Mouse (Mus musculus): ENCODE results near the gene Cd70. TPM values are rescaled to one million over a fixed set of nuclear protein-coding genes. Genes with fewer than 3 reads are reported as not detected.

Gene Cd70
- not detected in 2 replicates for polyA plus RNA-seq (2015; fragmentation: Nextera tagmentation; extraction: Ambion mirVana)

- H3K9me3 ChIP-seq (ENCODE audit: control insufficient read depth, low read length) = no peaks in the 10 kb centered on the region
- no peaks in the 10 kb centered on the region for H3K36me3 ChIP-seq (ENCODE audit: control insufficient read depth, insufficient read depth, low read length)
- 7% methylated on average over 39 of the region's 39 CpGs for WGBS
- peaks cover 31% of the 10 kb centered on the region for H3K27me3 ChIP-seq (replicated peaks; ENCODE audit: control insufficient read depth, insufficient read depth, low read length)
- peak within 1 kb of the TSS; percentile 25 for H3K4me3 ChIP-seq (ENCODE audit: low read length)
- no peak within 1 kb of the TSS for H3K27ac ChIP-seq (ENCODE audit: low read length)
- no peak for ATAC-seq
- peak within 1 kb of the TSS; percentile 41 for H3K4me2 ChIP-seq (ENCODE audit: low read depth, low read length)
- H3K4me1 ChIP-seq (ENCODE audit: control insufficient read depth, insufficient read depth, low read length) = no peaks in the 10 kb centered on the region
- 0 out of 2 replicates have a peak within 1 kb of the TSS, but pooled peaks have one; percentile 18 for H3K9ac ChIP-seq (ENCODE audit: low read depth, low read length)
Measured at GRCm38 (mm10) chr17:57148994-57149803, at the start of gene Cd70. Gene Cd70 (minus strand): TSS chr17:57149777.

GRCm38 (mm10) chr17:57198252-57198651, 48.7 kb upstream of the Cd70 start:
- H3K4me2 ChIP-seq (ENCODE audit: low read depth, low read length) = no peak overlapping the region
- H3K4me3 ChIP-seq (ENCODE audit: low read length) = no peak overlapping the region
- WGBS = 78% methylated on average over 3 of the region's 3 CpGs
- H3K27me3 ChIP-seq (replicated peaks; ENCODE audit: control insufficient read depth, insufficient read depth, low read length) = no peaks in the 10 kb centered on the region
- H3K27ac ChIP-seq (ENCODE audit: low read length) = no peak overlapping the region
- H3K9me3 ChIP-seq (ENCODE audit: control insufficient read depth, low read length) = no peaks in the 10 kb centered on the region
- no peak overlapping the region for H3K9ac ChIP-seq (ENCODE audit: low read depth, low read length)
- H3K36me3 ChIP-seq (ENCODE audit: control insufficient read depth, insufficient read depth, low read length) = no peaks in the 10 kb centered on the region
- ATAC-seq = no peak
- no peaks in the 10 kb centered on the region for H3K4me1 ChIP-seq (ENCODE audit: control insufficient read depth, insufficient read depth, low read length)

DNA sequence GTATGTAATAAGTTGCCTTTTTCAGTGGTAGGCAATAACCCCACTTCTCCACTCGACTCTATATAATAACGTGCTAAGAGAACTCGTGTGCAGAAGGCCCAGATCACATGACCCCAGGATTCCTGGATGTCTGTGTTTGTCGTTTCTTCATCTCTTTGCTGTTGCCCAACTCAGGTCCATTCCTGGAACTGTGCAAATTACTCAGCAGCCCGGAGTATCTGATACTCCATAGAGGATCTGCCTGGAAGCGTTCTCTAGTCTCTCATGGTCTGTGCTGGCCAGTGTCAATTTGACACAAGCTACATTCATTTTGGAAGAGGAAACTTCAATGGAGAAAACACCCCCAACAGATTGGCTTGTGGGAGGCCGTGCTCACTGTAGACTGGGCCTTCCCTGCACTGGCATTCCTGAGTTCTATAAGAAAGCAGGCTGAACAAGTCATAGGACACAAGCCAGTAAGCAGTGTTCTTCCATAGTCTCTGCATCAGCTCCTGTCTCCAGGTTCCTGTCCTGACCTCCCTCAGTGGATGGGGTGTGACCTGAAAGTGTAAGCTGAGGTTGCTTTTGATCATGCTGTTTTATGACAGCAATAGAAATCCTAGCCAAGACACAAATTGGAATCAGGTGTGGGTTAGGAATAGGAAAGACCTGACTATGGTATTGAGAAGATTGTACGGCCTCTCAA, 45.9 kb upstream of the Cd70 start:
- no peak overlapping the region for H3K4me3 ChIP-seq (ENCODE audit: low read length)
- no peaks in the 10 kb centered on the region for H3K4me1 ChIP-seq (ENCODE audit: control insufficient read depth, insufficient read depth, low read length)
- H3K27me3 ChIP-seq (replicated peaks; ENCODE audit: control insufficient read depth, insufficient read depth, low read length) = no peaks in the 10 kb centered on the region
- no peak overlapping the region for H3K27ac ChIP-seq (ENCODE audit: low read length)
- H3K9me3 ChIP-seq (ENCODE audit: control insufficient read depth, low read length) = no peaks in the 10 kb centered on the region
- H3K9ac ChIP-seq (ENCODE audit: low read depth, low read length) = no peak overlapping the region
- no peak overlapping the region for H3K4me2 ChIP-seq (ENCODE audit: low read depth, low read length)
- 0 out of 2 replicates have a peak, but pooled peaks have one; percentile 44 for ATAC-seq
- WGBS = 76% methylated on average over 8 of the region's 8 CpGs
- H3K36me3 ChIP-seq (ENCODE audit: control insufficient read depth, insufficient read depth, low read length) = no peaks in the 10 kb centered on the region

GRCm38 (mm10) chr17:57194771-57195170, 45.2 kb upstream of the Cd70 start:
- ATAC-seq = no peak

GRCm38 (mm10) chr17:57194041-57194507, 44.5 kb upstream of the Cd70 start, which contains the start of gene Tnfsf14:
Gene Tnfsf14 (minus strand): TSS chr17:57194177.
- Histone ChIP-seq H3K27me3 (replicated peaks; ENCODE audit: control insufficient read depth, insufficient read depth, low read length) (no peaks in the 10 kb centered on the region), H3K9me3 (ENCODE audit: control insufficient read depth, low read length) (no peaks in the 10 kb centered on the region), H3K27ac (ENCODE audit: low read length) (no peak within 1 kb of the TSS), H3K4me2 (ENCODE audit: low read depth, low read length) (no peak within 1 kb of the TSS), H3K36me3 (ENCODE audit: control insufficient read depth, insufficient read depth, low read length) (no peaks in the 10 kb centered on the region), H3K4me3 (ENCODE audit: low read length) (no peak within 1 kb of the TSS), H3K9ac (ENCODE audit: low read depth, low read length) (no peak within 1 kb of the TSS), H3K4me1 (ENCODE audit: control insufficient read depth, insufficient read depth, low read length) (no peaks in the 10 kb centered on the region)
- WGBS = 73% methylated on average over 11 of the region's 11 CpGs
- ATAC-seq = no peak

More at GRCm38 (mm10) chr17:57194771-57195170, 45.2 kb upstream of the Cd70 start:
- Histone ChIP-seq H3K4me1 (ENCODE audit: control insufficient read depth, insufficient read depth, low read length) (no peaks in the 10 kb centered on the region), H3K4me3 (ENCODE audit: low read length) (no peak overlapping the region), H3K27ac (ENCODE audit: low read length) (no peak overlapping the region), H3K9ac (ENCODE audit: low read depth, low read length) (no peak overlapping the region), H3K9me3 (ENCODE audit: control insufficient read depth, low read length) (no peaks in the 10 kb centered on the region), H3K4me2 (ENCODE audit: low read depth, low read length) (no peak overlapping the region), H3K27me3 (replicated peaks; ENCODE audit: control insufficient read depth, insufficient read depth, low read length) (no peaks in the 10 kb centered on the region), H3K36me3 (ENCODE audit: control insufficient read depth, insufficient read depth, low read length) (no peaks in the 10 kb centered on the region)
- WGBS = 72% methylated on average over 3 of the region's 3 CpGs

DNA sequence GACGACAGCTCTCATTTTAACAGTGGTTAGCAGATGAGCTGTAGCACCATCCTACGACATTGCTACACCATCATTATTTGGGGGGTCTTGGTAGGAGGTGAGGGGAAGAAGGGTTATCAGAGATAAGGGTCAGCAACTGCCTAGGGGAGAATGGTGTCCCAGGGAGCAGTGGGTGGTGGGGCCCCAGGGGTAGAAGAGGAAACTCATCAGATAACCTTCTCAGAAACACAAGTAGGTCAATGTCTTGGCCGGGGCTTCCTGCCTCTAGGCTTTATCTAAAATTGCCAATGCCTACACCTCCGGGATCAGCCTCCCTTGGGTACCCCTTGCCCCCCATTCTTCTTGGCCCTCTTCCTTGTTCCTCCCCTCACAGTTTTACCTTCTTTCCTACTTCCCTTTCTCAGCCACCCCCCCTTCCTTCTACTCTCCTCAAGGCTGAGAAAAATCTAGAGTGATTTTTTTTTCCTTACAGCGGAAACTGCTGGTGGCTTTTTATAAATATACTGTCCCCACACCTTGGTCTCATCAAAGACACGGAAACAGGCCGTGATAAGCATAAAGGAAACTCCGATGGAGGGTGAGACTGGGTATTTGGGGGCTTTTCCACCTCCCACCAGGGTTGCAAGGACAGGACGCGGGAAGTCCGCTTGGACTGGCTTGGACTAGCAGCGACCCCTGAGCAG, 39.1 kb upstream of the Cd70 start:
- Histone ChIP-seq H3K4me3 (ENCODE audit: low read length) (no peak overlapping the region), H3K4me2 (ENCODE audit: low read depth, low read length) (no peak overlapping the region), H3K27ac (ENCODE audit: low read length) (no peak overlapping the region), H3K9me3 (ENCODE audit: control insufficient read depth, low read length) (no peaks in the 10 kb centered on the region), H3K27me3 (replicated peaks; ENCODE audit: control insufficient read depth, insufficient read depth, low read length) (no peaks in the 10 kb centered on the region), H3K4me1 (ENCODE audit: control insufficient read depth, insufficient read depth, low read length) (no peaks in the 10 kb centered on the region), H3K36me3 (ENCODE audit: control insufficient read depth, insufficient read depth, low read length) (no peaks in the 10 kb centered on the region), H3K9ac (ENCODE audit: low read depth, low read length) (no peak overlapping the region)
- no peak for ATAC-seq
- WGBS = 78% methylated on average over 12 of the region's 12 CpGs

- Histone ChIP-seq H3K9ac (ENCODE audit: low read depth, low read length) (no peak overlapping the region), H3K4me3 (ENCODE audit: low read length) (no peak overlapping the region), H3K4me2 (ENCODE audit: low read depth, low read length) (no peak overlapping the region), H3K9me3 (ENCODE audit: control insufficient read depth, low read length) (no peaks in the 10 kb centered on the region), H3K4me1 (ENCODE audit: control insufficient read depth, insufficient read depth, low read length) (no peaks in the 10 kb centered on the region), H3K36me3 (ENCODE audit: control insufficient read depth, insufficient read depth, low read length) (no peaks in the 10 kb centered on the region), H3K27me3 (replicated peaks; ENCODE audit: control insufficient read depth, insufficient read depth, low read length) (no peaks in the 10 kb centered on the region), H3K27ac (ENCODE audit: low read length) (no peak overlapping the region)
- WGBS = 68% methylated on average over 2 of the region's 2 CpGs
- ATAC-seq = no peak
Measured at GRCm38 (mm10) chr17:57185641-57186040, 36.1 kb upstream of the Cd70 start.

DNA sequence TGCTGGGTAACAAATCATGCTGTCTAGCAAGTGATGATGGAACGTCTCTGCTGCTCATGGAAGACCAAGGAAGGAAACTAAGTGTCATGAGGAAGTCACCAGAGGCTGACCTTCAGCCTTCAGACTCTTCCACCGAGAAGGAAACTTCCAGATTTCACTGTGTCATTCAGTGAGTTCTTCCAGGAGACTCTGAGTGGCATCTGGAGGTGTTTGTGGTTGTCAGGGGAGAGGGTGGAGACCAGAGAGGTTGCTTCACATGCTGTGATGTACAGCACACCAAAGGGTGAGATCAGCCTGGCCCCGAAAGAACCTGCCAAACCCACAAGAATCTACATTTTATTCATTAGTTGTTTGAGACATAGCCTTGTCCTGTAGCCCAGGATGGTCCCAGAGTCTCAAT, 33.3 kb upstream of the Cd70 start:
- H3K9me3 ChIP-seq (ENCODE audit: control insufficient read depth, low read length) = no peaks in the 10 kb centered on the region
- no peak for ATAC-seq
- H3K36me3 ChIP-seq (ENCODE audit: control insufficient read depth, insufficient read depth, low read length) = no peaks in the 10 kb centered on the region
- WGBS = 72% methylated on average over 3 of the region's 3 CpGs
- H3K9ac ChIP-seq (ENCODE audit: low read depth, low read length) = no peak overlapping the region
- H3K4me2 ChIP-seq (ENCODE audit: low read depth, low read length) = no peak overlapping the region
- no peaks in the 10 kb centered on the region for H3K4me1 ChIP-seq (ENCODE audit: control insufficient read depth, insufficient read depth, low read length)
- H3K27ac ChIP-seq (ENCODE audit: low read length) = no peak overlapping the region
- no peaks in the 10 kb centered on the region for H3K27me3 ChIP-seq (replicated peaks; ENCODE audit: control insufficient read depth, insufficient read depth, low read length)
- no peak overlapping the region for H3K4me3 ChIP-seq (ENCODE audit: low read length)

DNA sequence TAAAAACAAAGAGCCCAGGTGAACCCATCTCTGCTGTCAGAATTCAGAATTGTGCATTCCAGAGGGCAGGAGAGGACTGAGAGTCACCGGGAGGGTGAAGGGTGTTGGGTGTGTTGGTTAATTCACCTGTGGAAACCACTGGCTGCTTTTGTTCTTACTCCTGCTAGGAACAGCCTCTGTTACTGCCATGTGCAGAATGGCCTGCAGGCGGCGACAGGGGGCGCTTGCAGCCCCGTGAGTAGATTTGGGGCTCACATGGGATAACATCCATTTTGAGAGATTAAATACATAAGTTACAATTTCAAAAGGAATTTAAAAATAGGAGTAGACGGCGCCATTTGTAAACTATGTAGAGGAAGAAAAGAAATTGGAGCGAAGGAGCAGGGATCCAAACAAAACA, 30.8 kb upstream of the Cd70 start:
- Histone ChIP-seq H3K4me3 (ENCODE audit: low read length) (no peak overlapping the region), H3K36me3 (ENCODE audit: control insufficient read depth, insufficient read depth, low read length) (no peaks in the 10 kb centered on the region), H3K9me3 (ENCODE audit: control insufficient read depth, low read length) (no peaks in the 10 kb centered on the region), H3K27me3 (replicated peaks; ENCODE audit: control insufficient read depth, insufficient read depth, low read length) (no peaks in the 10 kb centered on the region), H3K9ac (ENCODE audit: low read depth, low read length) (no peak overlapping the region), H3K4me1 (ENCODE audit: control insufficient read depth, insufficient read depth, low read length) (no peaks in the 10 kb centered on the region), H3K4me2 (ENCODE audit: low read depth, low read length) (no peak overlapping the region), H3K27ac (ENCODE audit: low read length) (no peak overlapping the region)
- ATAC-seq = no peak
- 35% methylated on average over 8 of the region's 8 CpGs for WGBS
